ENCODE assay signal across 8 mouse cellular contexts in the genomic region with DNA sequence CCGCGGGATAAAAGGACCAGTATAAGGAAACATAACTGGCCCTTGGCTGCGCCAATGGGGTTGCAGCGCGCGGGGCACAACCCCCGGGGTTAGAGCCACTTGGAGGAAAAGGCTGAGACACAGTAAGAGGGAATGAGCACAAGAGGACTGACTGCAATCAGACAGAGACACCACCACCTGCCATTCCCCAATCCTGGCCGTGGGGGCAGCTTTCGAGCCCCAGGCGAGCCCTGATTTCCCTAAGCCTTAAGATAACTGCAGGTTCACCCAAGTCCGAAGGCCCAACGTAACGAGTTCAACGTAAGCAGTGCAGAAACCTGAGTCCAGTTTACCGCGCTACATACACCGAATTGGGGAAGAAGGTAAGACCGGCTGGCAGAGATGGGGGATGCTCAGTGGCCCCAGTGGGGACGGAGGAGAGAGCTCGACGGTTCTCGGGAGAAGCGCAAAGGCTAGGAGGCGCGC. TPM values are rescaled to one million over a fixed set of nuclear protein-coding genes. Genes with fewer than 3 reads are reported as not detected.
DNase-seq lines count a peak whose midpoint lies in the region; ATAC-seq and TF ChIP-seq lines count a peak whose summit lies in the region.

No protein-coding gene starts in this region.

- peak; percentile 40 for ATAC-seq in heart, postnatal 0 days (ENCODE audit: insufficient read depth, low read depth)
- peak; percentile 49 for ATAC-seq in limb, embryonic 14.5 days (ENCODE audit: low FRiP score, low read depth)
- peak; percentile 77 for ATAC-seq in neural tube, embryonic 13.5 days (ENCODE audit: low read depth)

- H3K36me3 ChIP-seq in heart, postnatal 0 days (replicated peaks; ENCODE audit: control insufficient read depth, insufficient read depth, low read length) = peaks cover 2% of the 10 kb centered on the region
- peaks cover 3% of the 10 kb centered on the region for H3K36me3 ChIP-seq in limb, embryonic 14.5 days (ENCODE audit: control insufficient read depth, insufficient read depth, low read length)
- H3K36me3 ChIP-seq in neural tube, embryonic 13.5 days = peaks cover 7% of the 10 kb centered on the region

- peak overlapping the region; percentile 81 for H3K9ac ChIP-seq in heart, postnatal 0 days (replicated peaks; ENCODE audit: low read depth, low read length)
- peak overlapping the region; percentile 70 for H3K9ac ChIP-seq in limb, embryonic 14.5 days (ENCODE audit: low read depth, low read length, severe bottlenecking)
- peak overlapping the region; percentile 84 for H3K9ac ChIP-seq in neural tube, embryonic 13.5 days

- under 1% methylated on average over 25 of the region's 25 CpGs for WGBS in heart, postnatal 0 days
- under 1% methylated on average over 25 of the region's 25 CpGs for WGBS in limb, embryonic 14.5 days
- 0% methylated on average over 25 of the region's 25 CpGs for WGBS in neural tube, embryonic 13.5 days

- H3K9me3 ChIP-seq in heart, postnatal 0 days (replicated peaks; ENCODE audit: control insufficient read depth, low read length) = no peaks in the 10 kb centered on the region
- H3K9me3 ChIP-seq in limb, embryonic 14.5 days (ENCODE audit: control insufficient read depth, low read length) = no peaks in the 10 kb centered on the region
- H3K9me3 ChIP-seq in neural tube, embryonic 13.5 days = no peaks in the 10 kb centered on the region

- peak; percentile 51 to 64 for DNase-seq in right cerebral cortex, postnatal 10 days (ENCODE audit: low spot score in 2 of 2)
- DNase-seq in right cerebral cortex, postnatal 4 days = no peak
- peak; percentile 28 for DNase-seq in c-Kit-negative CD71-positive TER-119-positive erythroid progenitor cells, embryonic 14.5 days (ENCODE audit: low read depth, low spot score)
- DNase-seq in heart, postnatal 0 days (ENCODE audit: low spot score) = peak; percentile 12
- no peak for DNase-seq in limb, embryonic 14.5 days (ENCODE audit: low spot score)
- no peak for DNase-seq in adrenal gland, adult 8-10 months
- DNase-seq in layer of hippocampus, adult 18-20 months (ENCODE audit: low spot score in 2 of 2) = no peak

- H3K27ac ChIP-seq in heart, postnatal 0 days (ENCODE audit: low read depth) = peak overlapping the region; percentile 96
- H3K27ac ChIP-seq in limb, embryonic 14.5 days (replicated peaks; ENCODE audit: low read depth, low read length) = peak overlapping the region; percentile 96
- peak overlapping the region; percentile 98 for H3K27ac ChIP-seq in neural tube, embryonic 13.5 days (replicated peaks)

- H3K4me2 ChIP-seq in heart, postnatal 0 days (ENCODE audit: low read depth, low read length) = peak overlapping the region; percentile 99
- peak overlapping the region; percentile 74 for H3K4me2 ChIP-seq in limb, embryonic 14.5 days (replicated peaks; ENCODE audit: low read depth, low read length, severe bottlenecking)
- peak overlapping the region; percentile 98 for H3K4me2 ChIP-seq in neural tube, embryonic 13.5 days

- no peak for TF ChIP-seq POLR2A in limb, embryonic 14.5 days (IDR thresholded peaks at IDR 0.05; ENCODE audit: borderline replicate concordance, extremely low read depth, insufficient read depth, insufficient read length)

- peaks cover 13% of the 10 kb centered on the region for H3K4me1 ChIP-seq in heart, postnatal 0 days (ENCODE audit: control insufficient read depth, insufficient read depth)
- H3K4me1 ChIP-seq in limb, embryonic 14.5 days (ENCODE audit: control insufficient read depth, insufficient read depth, low read length) = peaks cover 6% of the 10 kb centered on the region
- H3K4me1 ChIP-seq in neural tube, embryonic 13.5 days (replicated peaks) = peaks cover 23% of the 10 kb centered on the region

- peak overlapping the region; percentile 95 for H3K4me3 ChIP-seq in heart, postnatal 0 days (ENCODE audit: low read depth, low read length)
- peak overlapping the region; percentile 87 for H3K4me3 ChIP-seq in limb, embryonic 14.5 days (replicated peaks; ENCODE audit: low read length)
- H3K4me3 ChIP-seq in neural tube, embryonic 13.5 days = peak overlapping the region; percentile 91

- TF ChIP-seq CTCF in heart, postnatal 0 days (IDR thresholded peaks at IDR 0.05; ENCODE audit: low read depth) = no peak

- no peak for TF ChIP-seq EP300 in heart, postnatal 0 days (IDR thresholded peaks at IDR 0.05; ENCODE audit: low read depth)

- no peaks in the 10 kb centered on the region for H3K27me3 ChIP-seq in heart, postnatal 0 days (ENCODE audit: control insufficient read depth, insufficient read depth, low read length)
- no peaks in the 10 kb centered on the region for H3K27me3 ChIP-seq in limb, embryonic 14.5 days (ENCODE audit: control insufficient read depth, insufficient read depth, low read length)
- H3K27me3 ChIP-seq in neural tube, embryonic 13.5 days = no peaks in the 10 kb centered on the region

RNA-seq across cellular contexts. Expression of a gene that starts 0.4 kb away (rescaled TPM):
- total RNA-seq in heart, postnatal 0 days (2014; rRNA removed; ENCODE audit: low replicate concordance) = 6.6 and 9.9 TPM in 2 replicates
- polyA plus RNA-seq in heart, postnatal 0 days (2015; fragmentation: Nextera tagmentation; extraction: Ambion mirVana) = 0.80 and 1.1 TPM in 2 replicates
- 3.9 and 4.3 TPM in 2 replicates for polyA plus RNA-seq in limb, embryonic 14.5 days (2012; rRNA removed)
- 0.70 and 0.96 TPM in 2 replicates for polyA plus RNA-seq in limb, embryonic 14.5 days (2014; fragmentation: Nextera tagmentation; extraction: Ambion mirVana)
- 0.71 and 1.3 TPM in 2 replicates for polyA plus RNA-seq in neural tube, embryonic 13.5 days (2015; fragmentation: Nextera tagmentation; extraction: Ambion mirVana)
- 1 to 10 TPM in 3 of 4 experiments, under 1 TPM in 1; 0.41 to 3.9 (median 2.9) TPM for total RNA-seq in adrenal gland, adult 8-10 months (2022)
- 1 to 10 TPM; 3.6 to 3.8 TPM for total RNA-seq in layer of hippocampus, adult 18-20 months (2021)

RNA-seq across cellular contexts. Expression of a gene that starts 0.6 kb away (rescaled TPM):
- total RNA-seq in heart, postnatal 0 days (2014; rRNA removed; ENCODE audit: low replicate concordance) = 15.7 and 42.7 TPM in 2 replicates
- 18.3 and 20.5 TPM in 2 replicates for polyA plus RNA-seq in heart, postnatal 0 days (2015; fragmentation: Nextera tagmentation; extraction: Ambion mirVana)
- polyA plus RNA-seq in limb, embryonic 14.5 days (2012; rRNA removed) = 130 and 143 TPM in 2 replicates
- polyA plus RNA-seq in limb, embryonic 14.5 days (2014; fragmentation: Nextera tagmentation; extraction: Ambion mirVana) = 47.1 and 66.2 TPM in 2 replicates
- 65.7 and 69.4 TPM in 2 replicates for polyA plus RNA-seq in neural tube, embryonic 13.5 days (2015; fragmentation: Nextera tagmentation; extraction: Ambion mirVana)
- 10 to 100 TPM; 65.5 to 98.8 (median 71.9) TPM for total RNA-seq in adrenal gland, adult 8-10 months (2022)
- 10 to 100 TPM; 57.7 to 60.9 TPM for total RNA-seq in layer of hippocampus, adult 18-20 months (2021)

RNA-seq across cellular contexts. Expression of a gene that starts 13.7 kb away (rescaled TPM):
- 120 and 139 TPM in 2 replicates for total RNA-seq in heart, postnatal 0 days (2014; rRNA removed; ENCODE audit: low replicate concordance)
- polyA plus RNA-seq in heart, postnatal 0 days (2015; fragmentation: Nextera tagmentation; extraction: Ambion mirVana) = 97.9 and 112 TPM in 2 replicates
- polyA plus RNA-seq in limb, embryonic 14.5 days (2012; rRNA removed) = 108 and 120 TPM in 2 replicates
- 139 and 144 TPM in 2 replicates for polyA plus RNA-seq in limb, embryonic 14.5 days (2014; fragmentation: Nextera tagmentation; extraction: Ambion mirVana)
- 114 and 119 TPM in 2 replicates for polyA plus RNA-seq in neural tube, embryonic 13.5 days (2015; fragmentation: Nextera tagmentation; extraction: Ambion mirVana)
- total RNA-seq in adrenal gland, adult 8-10 months (2022) = 100 to 1,000 TPM; 109 to 135 (median 126) TPM
- total RNA-seq in layer of hippocampus, adult 18-20 months (2021) = 10 to 100 TPM; 75.2 to 81.6 TPM

RNA-seq across cellular contexts. Expression of a gene that starts 13.9 kb away (rescaled TPM):
- total RNA-seq in heart, postnatal 0 days (2014; rRNA removed; ENCODE audit: low replicate concordance) = 27.1 and 36.7 TPM in 2 replicates
- polyA plus RNA-seq in heart, postnatal 0 days (2015; fragmentation: Nextera tagmentation; extraction: Ambion mirVana) = 60.2 and 60.7 TPM in 2 replicates
- 46.9 and 49.3 TPM in 2 replicates for polyA plus RNA-seq in limb, embryonic 14.5 days (2012; rRNA removed)
- 67.5 and 68.5 TPM in 2 replicates for polyA plus RNA-seq in limb, embryonic 14.5 days (2014; fragmentation: Nextera tagmentation; extraction: Ambion mirVana)
- polyA plus RNA-seq in neural tube, embryonic 13.5 days (2015; fragmentation: Nextera tagmentation; extraction: Ambion mirVana) = 67.5 and 76.4 TPM in 2 replicates
- total RNA-seq in adrenal gland, adult 8-10 months (2022) = 10 to 100 TPM; 34.5 to 44.5 (median 38.9) TPM
- total RNA-seq in layer of hippocampus, adult 18-20 months (2021) = 10 to 100 TPM; 39.0 to 39.5 TPM

RNA-seq across cellular contexts. Expression of a gene that starts 22.8 kb away (rescaled TPM):
- 2.9 and 30.7 TPM in 2 replicates for total RNA-seq in heart, postnatal 0 days (2014; rRNA removed; ENCODE audit: low replicate concordance)
- 2.9 and 3.4 TPM in 2 replicates for polyA plus RNA-seq in heart, postnatal 0 days (2015; fragmentation: Nextera tagmentation; extraction: Ambion mirVana)
- 58.8 and 77.1 TPM in 2 replicates for polyA plus RNA-seq in limb, embryonic 14.5 days (2012; rRNA removed)
- polyA plus RNA-seq in limb, embryonic 14.5 days (2014; fragmentation: Nextera tagmentation; extraction: Ambion mirVana) = 6.8 and 8.0 TPM in 2 replicates
- 15.2 and 19.3 TPM in 2 replicates for polyA plus RNA-seq in neural tube, embryonic 13.5 days (2015; fragmentation: Nextera tagmentation; extraction: Ambion mirVana)
- total RNA-seq in adrenal gland, adult 8-10 months (2022) = 10 to 100 TPM; 23.8 to 41.1 (median 37.2) TPM
- total RNA-seq in layer of hippocampus, adult 18-20 months (2021) = 10 to 100 TPM; 27.1 to 28.2 TPM

Comparison
In these comparisons a context has a peak if more than half of its experiments do, and no peak if none do; other contexts are left out.
1. DNase-seq: peak in right cerebral cortex, postnatal 10 days (2 of 2), c-Kit-negative CD71-positive TER-119-positive erythroid progenitor cells, embryonic 14.5 days (single experiment) and heart, postnatal 0 days (single experiment); none in right cerebral cortex, postnatal 4 days (single experiment), limb, embryonic 14.5 days (single experiment), adrenal gland, adult 8-10 months (single experiment) and layer of hippocampus, adult 18-20 months (0 of 2).
2. Peak in every context shown above with its lines, with median percentiles within 50 percentile points of each other: ATAC-seq, H3K27ac ChIP-seq, H3K4me2 ChIP-seq, H3K4me3 ChIP-seq and H3K9ac ChIP-seq.